Mouse (Mus musculus): ENCODE results near the gene Schip1. TPM values are rescaled to one million over a fixed set of nuclear protein-coding genes. Genes with fewer than 3 reads are reported as not detected.

Schip1 gene
- polyA plus RNA-seq, 1 experiment from 2014 or later = 65.8 TPM

DNA sequence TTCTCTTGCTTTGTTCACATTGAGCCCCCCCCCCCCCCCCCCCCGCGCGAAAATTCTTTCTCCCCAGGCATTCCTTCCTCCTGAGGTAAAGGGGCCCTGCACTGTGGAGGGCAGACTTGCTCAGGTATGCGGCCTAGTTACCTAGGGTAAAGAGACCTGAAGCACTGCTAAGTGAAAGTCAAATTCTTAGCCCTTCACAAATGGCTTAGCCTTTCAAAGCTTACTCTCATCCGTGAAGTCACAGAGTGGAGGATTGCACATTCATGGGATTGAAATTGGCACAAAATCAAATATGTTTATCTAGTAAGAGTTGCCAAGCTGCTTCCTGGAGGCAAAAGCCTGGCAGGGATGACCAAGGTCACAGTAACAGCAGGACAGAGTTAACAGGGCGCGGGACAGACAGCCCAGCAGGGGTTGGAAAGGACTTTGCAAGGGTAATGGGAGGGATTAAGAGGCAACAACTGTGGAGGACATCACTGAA, 470.0 kb downstream of the Schip1 start:
- peak overlapping the region; percentile 91 for H3K27ac ChIP-seq
- no peak overlapping the region for H3K9ac ChIP-seq
- H3K27me3 ChIP-seq = no peaks in the 10 kb centered on the region
- no peak overlapping the region for H3K4me3 ChIP-seq
- no peaks in the 10 kb centered on the region for H3K9me3 ChIP-seq (replicated peaks)
- H3K4me2 ChIP-seq = peak overlapping the region; percentile 29; the same call in 1 of the 2 replicates
- peaks cover 18% of the 10 kb centered on the region for H3K4me1 ChIP-seq (replicated peaks)
- H3K36me3 ChIP-seq = no peaks in the 10 kb centered on the region
- WGBS = 14% methylated on average over 7 of the region's 7 CpGs
- ATAC-seq (replicated peaks; ENCODE audit: insufficient number of reproducible peaks, insufficient read depth, low FRiP score, low read depth) = peak; percentile 65

DNA sequence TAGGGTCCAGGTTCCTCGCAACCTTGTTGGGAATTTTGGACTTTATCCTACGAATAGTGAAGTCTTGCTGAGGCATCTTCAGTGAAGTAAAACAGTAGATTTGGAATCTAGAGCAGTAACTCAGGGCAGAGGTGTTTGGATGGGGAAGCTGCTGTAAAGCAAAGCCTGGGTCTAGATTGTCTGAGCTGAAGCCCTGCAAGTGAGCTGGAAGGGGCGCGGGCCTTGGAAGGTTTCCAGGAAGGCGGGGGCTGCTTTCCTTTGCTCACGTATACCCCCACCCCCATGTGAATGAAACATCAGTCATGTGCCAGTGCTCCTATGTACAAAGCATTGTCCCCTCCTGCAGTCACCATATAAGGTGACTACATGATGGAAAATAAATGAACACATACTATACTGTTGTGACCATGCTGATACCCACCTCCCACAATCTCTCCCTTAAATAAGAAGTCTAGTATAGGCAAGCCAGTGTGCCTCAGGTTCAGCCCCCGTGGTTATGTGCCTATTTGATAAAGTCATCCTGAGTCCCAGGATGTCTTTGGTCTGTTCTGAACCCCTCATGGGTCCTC, 470.6 kb downstream of the Schip1 start:
- no peaks in the 10 kb centered on the region for H3K36me3 ChIP-seq
- no peaks in the 10 kb centered on the region for H3K27me3 ChIP-seq
- H3K9me3 ChIP-seq (replicated peaks) = no peaks in the 10 kb centered on the region
- H3K4me3 ChIP-seq = no peak overlapping the region
- ATAC-seq (replicated peaks; ENCODE audit: insufficient number of reproducible peaks, insufficient read depth, low FRiP score, low read depth) = no peak
- H3K27ac ChIP-seq = peak overlapping the region; percentile 91
- 58% methylated on average over 7 of the region's 7 CpGs for WGBS
- H3K4me2 ChIP-seq = no peak overlapping the region
- H3K4me1 ChIP-seq (replicated peaks) = peaks cover 18% of the 10 kb centered on the region
- H3K9ac ChIP-seq = no peak overlapping the region

DNA sequence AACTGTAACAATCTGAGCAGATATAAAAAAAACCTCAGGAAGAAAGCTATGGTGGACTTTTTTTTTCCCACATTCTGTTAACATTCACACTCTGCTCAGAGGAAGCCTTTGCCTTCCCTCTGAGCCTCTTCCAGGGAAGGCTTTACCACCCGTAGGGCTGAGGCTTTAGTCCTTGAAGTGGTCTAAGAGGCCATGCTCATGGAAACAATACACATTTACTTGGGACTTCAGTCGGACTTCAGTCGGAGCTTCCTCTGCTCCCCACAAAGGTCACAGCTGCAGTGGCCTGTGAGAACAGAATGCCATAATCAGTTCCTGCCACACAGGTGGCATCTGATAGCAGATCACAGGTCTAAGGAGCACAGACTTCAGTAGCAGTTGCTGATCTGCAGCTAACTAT, 471.5 kb downstream of the Schip1 start:
- H3K4me3 ChIP-seq = no peak overlapping the region
- peak overlapping the region; percentile 91; the same call in 1 of the 2 replicates for H3K27ac ChIP-seq
- no peaks in the 10 kb centered on the region for H3K9me3 ChIP-seq (replicated peaks)
- H3K4me1 ChIP-seq (replicated peaks) = peaks cover 18% of the 10 kb centered on the region
- H3K36me3 ChIP-seq = no peaks in the 10 kb centered on the region
- no peak for ATAC-seq (replicated peaks; ENCODE audit: insufficient number of reproducible peaks, insufficient read depth, low FRiP score, low read depth)
- no peak overlapping the region for H3K4me2 ChIP-seq
- WGBS = 49% methylated on average over 3 of the region's 3 CpGs
- H3K27me3 ChIP-seq = no peaks in the 10 kb centered on the region
- H3K9ac ChIP-seq = no peak overlapping the region

DNA sequence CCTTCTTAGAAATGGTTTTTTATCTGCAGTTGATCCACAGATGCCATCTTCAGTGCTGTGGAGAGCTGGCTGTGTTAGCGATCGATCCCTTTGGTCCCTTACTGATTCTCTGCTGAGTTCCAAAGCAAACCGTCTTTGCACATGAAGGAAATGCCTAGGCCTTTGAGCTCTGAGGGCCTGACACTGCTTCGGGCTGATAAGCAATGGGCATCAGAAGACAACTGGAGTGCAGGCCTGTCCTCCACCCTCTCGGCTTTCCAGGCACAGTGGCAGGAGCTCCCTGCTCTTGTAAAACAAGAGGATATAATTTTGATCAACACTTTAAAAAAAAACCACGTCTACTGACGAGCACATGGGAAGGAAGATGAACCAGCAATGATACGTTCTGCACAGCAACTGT, 477.1 kb downstream of the Schip1 start:
- peaks cover 12% of the 10 kb centered on the region for H3K4me1 ChIP-seq (replicated peaks)
- H3K4me2 ChIP-seq = no peak overlapping the region
- H3K27ac ChIP-seq = no peak overlapping the region
- 69% methylated on average over 8 of the region's 8 CpGs for WGBS
- H3K27me3 ChIP-seq = no peaks in the 10 kb centered on the region
- no peak overlapping the region for H3K4me3 ChIP-seq
- H3K9ac ChIP-seq = no peak overlapping the region
- H3K9me3 ChIP-seq (replicated peaks) = no peaks in the 10 kb centered on the region
- H3K36me3 ChIP-seq = no peaks in the 10 kb centered on the region
- no peak for ATAC-seq (replicated peaks; ENCODE audit: insufficient number of reproducible peaks, insufficient read depth, low FRiP score, low read depth)

DNA sequence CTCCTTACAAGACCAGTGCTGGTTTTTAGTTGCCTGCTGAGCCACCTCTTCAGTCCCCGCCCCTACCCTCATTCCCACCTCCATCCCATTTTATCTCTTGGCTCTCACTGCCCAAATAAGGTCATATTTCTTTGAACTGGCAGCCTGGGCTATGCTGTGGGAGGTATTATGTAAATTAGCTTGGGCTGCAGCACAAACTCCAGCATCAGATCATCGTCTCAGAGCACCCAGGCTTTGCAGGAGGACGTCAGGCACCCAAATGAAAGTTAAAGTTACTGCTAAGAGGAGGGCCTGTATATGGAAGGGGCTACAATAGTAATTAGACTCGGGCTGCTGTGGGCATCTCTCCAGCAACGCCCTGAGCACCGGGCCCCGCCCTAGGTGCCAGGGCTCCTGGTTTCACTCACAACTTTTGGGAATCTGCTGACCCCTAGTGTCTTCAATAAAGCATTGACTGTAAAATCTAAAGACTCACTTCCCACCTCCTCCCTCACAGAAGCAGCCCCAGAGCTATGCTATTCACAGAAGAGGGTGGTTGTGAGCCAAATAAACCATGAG, 478.4 kb downstream of the Schip1 start:
- peak overlapping the region; percentile 61 for H3K4me2 ChIP-seq
- ATAC-seq (replicated peaks; ENCODE audit: insufficient number of reproducible peaks, insufficient read depth, low FRiP score, low read depth) = peak; percentile 74
- no peaks in the 10 kb centered on the region for H3K9me3 ChIP-seq (replicated peaks)
- peak overlapping the region; percentile 41 for H3K4me3 ChIP-seq
- no peak overlapping the region for H3K27ac ChIP-seq
- 4% methylated on average over 7 of the region's 7 CpGs for WGBS
- no peaks in the 10 kb centered on the region for H3K27me3 ChIP-seq
- no peak overlapping the region for H3K9ac ChIP-seq
- no peaks in the 10 kb centered on the region for H3K36me3 ChIP-seq
- H3K4me1 ChIP-seq (replicated peaks) = peaks cover 12% of the 10 kb centered on the region

DNA sequence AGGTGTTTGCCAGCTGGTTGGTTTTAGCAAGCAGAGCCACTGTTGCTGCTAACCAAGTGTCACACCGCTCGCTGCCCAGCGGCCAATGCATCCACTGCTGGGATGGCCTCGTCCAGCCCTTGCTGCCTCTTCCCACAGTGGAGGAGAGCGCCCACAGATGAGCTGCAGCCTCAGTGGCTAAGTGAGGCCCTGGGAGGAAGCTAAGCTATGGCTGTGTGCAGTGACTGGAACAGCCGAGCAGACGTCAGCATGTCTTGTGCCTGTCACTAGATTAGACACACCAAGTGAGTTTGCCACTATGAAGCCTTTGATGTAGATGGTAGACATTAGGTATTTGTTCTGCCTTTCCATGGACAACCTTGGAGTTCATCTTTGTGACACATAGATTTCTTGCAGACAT, 480.2 kb downstream of the Schip1 start:
- Histone ChIP-seq H3K9ac (no peak overlapping the region), H3K27ac (no peak overlapping the region), H3K4me2 (no peak overlapping the region), H3K4me1 (replicated peaks) (peaks cover 12% of the 10 kb centered on the region), H3K27me3 (no peaks in the 10 kb centered on the region), H3K4me3 (no peak overlapping the region), H3K9me3 (replicated peaks) (no peaks in the 10 kb centered on the region), H3K36me3 (no peaks in the 10 kb centered on the region)
- ATAC-seq (replicated peaks; ENCODE audit: insufficient number of reproducible peaks, insufficient read depth, low FRiP score, low read depth) = no peak
- 67% methylated on average over 7 of the region's 7 CpGs for WGBS

DNA sequence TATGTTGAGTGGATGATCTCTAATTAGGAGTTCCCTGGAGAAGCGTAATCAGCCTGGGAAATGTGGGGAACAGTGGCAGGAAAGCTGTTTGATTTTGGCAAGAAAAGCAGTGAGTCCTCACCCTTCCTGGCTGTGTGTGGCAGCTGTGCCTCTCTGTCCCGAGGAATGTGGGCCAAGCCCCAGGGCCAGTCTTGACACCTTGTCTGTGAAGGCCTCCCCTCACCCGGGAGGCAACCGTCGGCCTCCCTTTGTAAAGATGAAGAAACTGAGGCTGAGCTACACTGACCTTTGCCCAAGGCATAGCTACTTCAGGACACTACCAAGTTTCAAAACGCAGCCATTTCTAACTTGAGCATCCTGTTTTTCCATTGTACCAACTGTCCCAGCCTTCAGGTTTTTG, 481.3 kb downstream of the Schip1 start:
- H3K4me3 ChIP-seq = no peak overlapping the region
- no peak overlapping the region for H3K4me2 ChIP-seq
- no peaks in the 10 kb centered on the region for H3K36me3 ChIP-seq
- H3K27me3 ChIP-seq = no peaks in the 10 kb centered on the region
- H3K9ac ChIP-seq = no peak overlapping the region
- WGBS = 50% methylated on average over 6 of the region's 6 CpGs
- H3K4me1 ChIP-seq (replicated peaks) = peaks cover 17% of the 10 kb centered on the region
- ATAC-seq (replicated peaks; ENCODE audit: insufficient number of reproducible peaks, insufficient read depth, low FRiP score, low read depth) = no peak
- H3K9me3 ChIP-seq (replicated peaks) = no peaks in the 10 kb centered on the region
- no peak overlapping the region for H3K27ac ChIP-seq

DNA sequence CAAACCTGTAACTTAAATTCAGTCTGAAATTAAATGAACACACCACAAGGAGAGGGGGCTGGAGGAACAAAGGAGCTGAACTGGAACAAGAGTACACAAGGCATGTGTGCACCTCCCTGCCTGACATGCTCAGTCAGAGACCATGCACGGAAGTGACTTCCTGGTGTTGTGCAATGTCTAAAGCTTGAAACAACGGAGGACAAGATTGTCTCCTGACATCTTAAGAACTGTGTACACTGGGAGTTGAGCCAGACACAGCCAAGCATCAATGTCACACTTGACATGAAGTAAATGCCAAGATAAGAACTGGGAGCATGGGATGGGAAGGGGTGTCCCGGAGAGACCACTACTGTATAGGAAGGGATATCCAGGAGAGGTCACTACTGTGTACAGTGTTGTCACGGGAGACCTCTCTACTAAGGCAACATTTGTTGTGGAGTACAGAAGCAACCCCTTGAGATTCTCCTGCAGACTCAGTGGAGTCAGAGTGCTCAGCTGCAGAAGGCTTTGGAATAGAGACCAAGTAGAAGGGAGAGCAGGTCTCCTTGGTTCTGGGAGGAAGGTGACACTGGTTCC, 490.6 kb downstream of the Schip1 start:
- Histone ChIP-seq H3K4me3 (no peak overlapping the region), H3K27ac (no peak overlapping the region), H3K9me3 (replicated peaks) (no peaks in the 10 kb centered on the region), H3K9ac (no peak overlapping the region), H3K4me1 (replicated peaks) (peaks cover 26% of the 10 kb centered on the region), H3K4me2 (no peak overlapping the region), H3K36me3 (no peaks in the 10 kb centered on the region), H3K27me3 (no peaks in the 10 kb centered on the region)
- 29% methylated on average over 4 of the region's 4 CpGs for WGBS
- ATAC-seq (replicated peaks; ENCODE audit: insufficient number of reproducible peaks, insufficient read depth, low FRiP score, low read depth) = peak; percentile 24; the same call in 1 of the 2 replicates

DNA sequence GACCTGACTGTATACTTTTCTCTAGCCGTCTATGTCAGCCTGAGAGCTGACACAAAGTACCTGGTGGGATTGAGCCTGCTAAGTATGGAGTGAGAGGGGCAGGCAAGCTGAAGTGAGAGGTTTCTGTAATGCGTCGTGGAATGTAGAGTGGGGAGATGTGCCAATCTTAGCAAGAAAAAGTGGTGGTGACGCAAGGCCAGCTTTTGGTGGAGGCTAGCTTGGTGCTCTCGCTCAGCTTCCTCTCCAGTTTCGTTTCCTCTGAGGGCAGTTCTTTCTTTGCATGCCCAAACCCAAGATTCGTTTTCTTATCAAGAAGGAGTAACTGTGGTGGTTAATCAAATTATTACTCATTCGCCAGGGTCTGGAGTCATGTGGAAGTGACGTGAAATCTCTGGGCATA, 492.3 kb downstream of the Schip1 start:
- ATAC-seq (replicated peaks; ENCODE audit: insufficient number of reproducible peaks, insufficient read depth, low FRiP score, low read depth) = no peak
- H3K36me3 ChIP-seq = no peaks in the 10 kb centered on the region
- no peak overlapping the region for H3K27ac ChIP-seq
- H3K4me2 ChIP-seq = no peak overlapping the region
- H3K4me1 ChIP-seq (replicated peaks) = peaks cover 24% of the 10 kb centered on the region
- no peaks in the 10 kb centered on the region for H3K9me3 ChIP-seq (replicated peaks)
- H3K9ac ChIP-seq = no peak overlapping the region
- H3K27me3 ChIP-seq = no peaks in the 10 kb centered on the region
- WGBS = 73% methylated on average over 9 of the region's 9 CpGs
- no peak overlapping the region for H3K4me3 ChIP-seq

DNA sequence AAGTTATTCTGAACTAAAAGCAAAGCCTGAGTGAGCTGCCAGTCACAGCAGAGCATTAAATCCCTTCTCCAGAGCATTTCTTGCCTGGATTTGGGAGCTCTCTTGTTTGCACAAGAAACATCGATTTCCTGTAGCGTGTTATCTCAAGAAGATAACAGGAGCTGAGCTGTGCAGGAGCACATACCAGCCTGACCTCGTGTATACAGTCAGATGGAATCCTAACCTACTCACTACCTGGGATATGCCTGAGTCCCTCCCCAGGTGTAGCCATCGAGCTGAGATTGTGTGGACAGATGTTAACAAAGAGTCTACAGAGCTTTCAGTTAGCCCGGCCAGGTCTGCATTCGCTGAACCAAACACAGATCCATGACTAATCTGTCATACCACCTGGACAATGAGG, 494.1 kb downstream of the Schip1 start:
- no peaks in the 10 kb centered on the region for H3K9me3 ChIP-seq (replicated peaks)
- H3K36me3 ChIP-seq = no peaks in the 10 kb centered on the region
- peaks cover 21% of the 10 kb centered on the region for H3K4me1 ChIP-seq (replicated peaks)
- H3K27ac ChIP-seq = no peak overlapping the region
- H3K4me2 ChIP-seq = no peak overlapping the region
- WGBS = 36% methylated on average over 6 of the region's 6 CpGs
- H3K27me3 ChIP-seq = no peaks in the 10 kb centered on the region
- ATAC-seq (replicated peaks; ENCODE audit: insufficient number of reproducible peaks, insufficient read depth, low FRiP score, low read depth) = no peak
- H3K4me3 ChIP-seq = no peak overlapping the region
- H3K9ac ChIP-seq = no peak overlapping the region

DNA sequence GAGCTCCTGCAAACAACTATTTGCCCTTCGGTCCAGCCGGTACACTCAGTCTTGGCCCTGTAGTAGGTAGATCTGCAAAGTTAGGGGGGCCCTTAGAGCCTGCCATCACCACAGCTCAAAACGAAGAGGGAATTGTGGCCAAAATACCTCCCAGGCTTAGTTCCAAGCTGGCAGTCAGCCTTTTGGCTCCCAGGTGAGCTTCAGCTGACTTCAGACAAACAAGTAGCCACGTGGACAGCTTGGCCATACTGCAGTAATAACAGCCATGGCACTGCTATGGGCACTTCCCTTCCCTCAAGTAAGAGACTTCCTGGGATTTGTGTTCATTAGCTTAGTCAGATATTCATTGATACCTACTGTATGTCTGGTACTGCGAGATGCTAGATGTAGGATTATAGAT, 495.5 kb downstream of the Schip1 start:
- 75% methylated on average over 5 of the region's 5 CpGs for WGBS
- Histone ChIP-seq H3K9me3 (replicated peaks) (no peaks in the 10 kb centered on the region), H3K4me2 (no peak overlapping the region), H3K4me1 (replicated peaks) (peaks cover 21% of the 10 kb centered on the region), H3K4me3 (no peak overlapping the region), H3K36me3 (no peaks in the 10 kb centered on the region), H3K9ac (no peak overlapping the region), H3K27me3 (no peaks in the 10 kb centered on the region), H3K27ac (no peak overlapping the region)
- ATAC-seq (replicated peaks; ENCODE audit: insufficient number of reproducible peaks, insufficient read depth, low FRiP score, low read depth) = no peak

DNA sequence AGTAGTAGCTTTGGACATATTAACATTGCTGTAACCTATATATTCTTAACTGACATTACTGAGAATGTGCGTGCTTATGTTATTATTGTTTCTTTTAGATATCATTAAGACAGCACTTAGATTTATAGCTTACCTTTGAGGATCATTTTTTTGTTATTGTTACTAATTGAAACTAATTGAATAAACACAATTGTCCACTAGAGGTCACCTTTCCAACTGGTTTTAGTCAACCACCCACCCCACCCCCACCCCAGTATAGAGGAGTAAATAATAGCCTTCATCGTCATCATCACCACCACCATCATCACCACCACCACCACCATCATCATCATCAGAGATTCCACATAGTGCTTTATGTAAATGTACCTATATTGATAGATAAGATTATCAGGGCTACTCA, 498.2 kb downstream of the Schip1 start:
- Histone ChIP-seq H3K27me3 (no peaks in the 10 kb centered on the region), H3K36me3 (no peaks in the 10 kb centered on the region), H3K27ac (no peak overlapping the region), H3K9ac (no peak overlapping the region), H3K4me3 (no peak overlapping the region), H3K9me3 (replicated peaks) (no peaks in the 10 kb centered on the region), H3K4me1 (replicated peaks) (peaks cover 17% of the 10 kb centered on the region), H3K4me2 (no peak overlapping the region)
- no peak for ATAC-seq (replicated peaks; ENCODE audit: insufficient number of reproducible peaks, insufficient read depth, low FRiP score, low read depth)
- whole genome bisulfite sequencing = 68% methylated on average over 2 of the region's 2 CpGs
